Mouse (Mus musculus) mouse trophoblast stem cell (cell line): ENCODE measurements around the gene Dusp14.

Source experiments
- in situ Hi-C, 2 experiments: fragments of 300-500 bp; cut with MseI, MboI; formaldehyde crosslinking; loops; 2 replicates in 1 of 2; 3 replicates in 1 of 2; pipeline ENCODE4 v1.15.1; 2025

Gene Dusp14

DNA sequence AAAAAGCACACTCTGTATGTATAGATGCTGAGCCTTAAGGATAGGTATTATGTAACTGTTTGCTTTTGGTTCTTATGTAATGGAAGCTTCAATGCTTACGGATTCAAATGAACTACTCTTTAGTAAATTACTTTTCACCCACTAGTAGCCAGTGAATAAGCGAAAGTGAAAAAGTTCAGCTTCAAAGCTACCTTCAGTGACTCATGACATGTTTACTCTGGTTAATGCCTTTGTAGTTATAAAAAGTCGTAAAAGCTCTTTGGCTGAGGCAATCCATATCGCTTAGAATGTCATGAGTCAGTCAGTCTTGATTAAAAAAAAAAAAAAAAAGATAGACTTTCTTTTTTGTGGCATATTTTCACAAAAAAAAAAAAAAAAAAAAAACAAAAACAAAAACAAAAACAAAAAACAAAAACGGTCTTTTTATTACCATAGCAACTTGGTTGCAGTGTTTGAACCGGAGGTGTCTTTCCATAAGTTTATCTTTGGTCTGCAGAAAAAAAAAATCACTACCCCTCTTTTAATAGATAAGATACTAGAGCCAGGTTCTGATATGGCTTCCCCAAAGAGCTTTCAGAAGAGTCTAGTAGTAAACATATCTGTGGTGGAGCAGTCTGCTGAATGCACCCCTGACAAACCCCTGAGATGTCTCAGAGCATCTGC is 52.8 kb downstream of the Dusp14 start:
- in situ Hi-C loops, result no loop called here

GRCm38 (mm10) chr11:84013105-84013504 is 56.0 kb downstream of the Dusp14 start:
- in situ Hi-C loops, result no loop called here

DNA sequence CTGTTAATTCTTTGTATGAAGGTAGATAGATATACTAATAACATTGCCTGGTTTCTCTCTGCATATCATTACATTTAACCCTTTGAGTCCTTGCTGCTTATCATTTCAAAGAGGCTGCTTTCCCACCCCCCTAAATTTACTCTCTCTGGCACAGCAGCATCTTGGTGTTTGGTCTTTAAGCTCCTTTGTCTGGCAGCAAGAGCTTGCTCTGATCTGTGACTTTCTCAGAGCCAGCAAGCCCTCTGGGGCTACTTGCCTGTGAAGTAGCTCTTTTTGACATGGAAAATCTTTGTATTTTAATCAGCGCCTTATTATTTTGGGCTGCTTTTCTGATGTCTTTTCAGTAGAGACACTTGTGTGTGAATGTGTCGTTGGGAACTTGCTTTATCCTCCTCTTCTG is 57.5 kb downstream of the Dusp14 start:
- in situ Hi-C loops, result no loop called here

- in situ Hi-C loops, result no loop called here
These were observed 58.0 kb downstream of the Dusp14 start for GRCm38 (mm10) chr11:84011050-84011449.

GRCm38 (mm10) chr11:84010411-84010810 is 58.6 kb downstream of the Dusp14 start:
- in situ Hi-C loops, result no loop called here

DNA sequence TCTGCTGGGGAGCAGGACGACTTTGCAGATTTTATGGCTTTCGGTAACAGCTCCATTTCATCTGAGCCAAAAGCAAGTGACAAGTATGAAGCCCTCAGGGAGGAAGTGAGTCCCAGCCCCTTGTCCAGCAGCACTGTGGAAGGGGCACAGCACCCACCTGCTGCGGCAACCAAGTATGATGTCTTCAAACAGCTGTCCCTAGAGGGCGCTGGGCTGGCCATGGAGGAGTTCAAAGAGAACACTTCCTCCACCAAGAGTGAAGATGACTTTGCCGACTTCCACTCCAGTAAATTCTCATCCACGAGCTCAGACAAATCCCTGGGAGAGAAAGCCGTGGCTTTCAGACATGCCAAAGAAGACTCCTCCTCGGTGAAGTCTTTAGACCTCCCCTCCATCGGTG is 60.1 kb downstream of the Dusp14 start:
- in situ Hi-C loops, result no loop called here

GRCm38 (mm10) chr11:84003986-84004385 is 65.1 kb downstream of the Dusp14 start:
- in situ Hi-C loops, result no loop called here

GRCm38 (mm10) chr11:84001257-84001656 is 67.8 kb downstream of the Dusp14 start:
- in situ Hi-C loops, result no loop called here

- in situ Hi-C loops, result no loop called here
These were observed 69.6 kb downstream of the Dusp14 start for GRCm38 (mm10) chr11:83999411-83999915.

DNA sequence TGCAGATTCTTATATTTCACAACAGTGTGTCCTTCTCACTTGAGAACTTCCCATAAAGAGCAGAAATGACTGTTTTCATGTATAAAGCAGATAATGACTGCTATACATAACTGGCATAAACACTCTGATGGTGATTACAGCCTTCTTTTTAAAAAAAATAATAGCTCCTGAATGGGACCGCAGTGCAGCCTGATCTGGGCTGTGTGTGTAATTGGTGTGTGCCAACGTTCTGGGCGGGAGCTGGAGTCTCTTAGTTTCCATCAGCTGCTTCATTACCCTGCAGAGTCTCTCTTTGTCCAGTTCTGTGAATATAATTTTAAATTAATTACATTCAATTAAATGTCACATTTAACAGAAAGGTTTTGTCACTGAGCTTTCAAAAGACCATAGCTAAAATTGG is 70.1 kb downstream of the Dusp14 start:
- in situ Hi-C loops, result no loop called here
